Mouse (Mus musculus) activated CD4-positive, CD25-positive, alpha-beta regulatory T cell, adult 4 months (primary cell): ENCODE results near the gene Dennd2c. TPM values are rescaled to one million over a fixed set of nuclear protein-coding genes. Genes with fewer than 3 reads are reported as not detected.

ENCODE experiments used
- polyA plus RNA-seq, 2 experiments: library from polyadenylated mRNA; unstranded; fragments of 100-300 nt; shearing (Covaris generic); gene quantifications; one replicate each; pipeline ENCODE4 v1.2.1; 2017

Gene Dennd2c
- polyA plus RNA-seq, 2 experiments from 2014 or later = 1.4 TPM

Other genes starting within 250 kb of the Dennd2c start
- under 1 TPM in 1 of 2 experiments, not detected in 1; 0.33 TPM for gene Sycp1, start 166.5 kb upstream of the Dennd2c start, polyA plus RNA-seq
- gene Nr1h5, start 138.5 kb upstream of the Dennd2c start, polyA plus RNA-seq = not detected
- 10 to 100 TPM; 70.8 to 84.2 TPM for gene Sike1, start 106.9 kb upstream of the Dennd2c start, polyA plus RNA-seq
- 100 to 1,000 TPM; 512 to 583 TPM for gene Csde1, start 82.2 kb upstream of the Dennd2c start, polyA plus RNA-seq
- gene Nras, start 44.3 kb upstream of the Dennd2c start, polyA plus RNA-seq = 100 to 1,000 TPM in 1 of 2 experiments, 10 to 100 TPM in 1; 96.1 to 112 TPM
- 1 to 10 TPM; 2.9 to 3.3 TPM for gene Ampd1, start 28.6 kb upstream of the Dennd2c start, polyA plus RNA-seq
- gene Bcas2, start 69.1 kb downstream of the Dennd2c start, polyA plus RNA-seq = 100 to 1,000 TPM; 124 to 136 TPM
- 10 to 100 TPM; 51.4 to 52.6 TPM for gene Trim33, start 176.7 kb downstream of the Dennd2c start, polyA plus RNA-seq